Mouse (Mus musculus) lung, adult 2 months (tissue): ENCODE measurements around the gene Oaf.

Source experiments
- CTCF ChIP-seq: fragments of 200-500 bp; IDR thresholded peaks from 2 replicates; pipeline ENCODE4 v1.5.1; 2011; ENCODE audit warnings: mild to moderate bottlenecking, low read length, control low read depth; ENCODE audit not compliant: insufficient read depth
- POLR2A ChIP-seq: fragments of 200-500 bp; IDR thresholded peaks from 2 replicates; pipeline ENCODE4 v1.6.1; 2011; ENCODE audit warnings: low read depth, mild to moderate bottlenecking, control low read depth, low read length, borderline replicate concordance; ENCODE audit errors: extremely low read depth

DNA sequence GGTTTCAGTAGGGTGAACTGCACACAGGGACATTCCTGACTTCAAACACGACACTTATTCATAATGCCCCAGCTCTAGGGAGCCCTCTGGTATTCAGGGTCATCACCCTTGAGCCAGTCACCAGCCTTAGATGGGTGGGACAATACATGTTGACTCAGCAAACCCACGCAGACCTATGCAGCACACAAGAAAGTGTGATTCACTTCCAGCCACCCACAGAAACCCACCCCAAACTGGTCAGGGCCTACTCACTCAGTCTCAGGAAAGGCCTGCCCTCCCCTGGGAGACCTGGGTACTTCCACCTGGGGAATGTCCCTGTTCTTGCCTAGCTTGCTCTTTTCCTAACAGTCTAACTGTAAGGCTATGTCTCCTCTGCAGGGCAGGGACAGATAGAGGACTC lies 22.2 kb upstream of the Oaf start:
- TF ChIP-seq POLR2A: no peak
- no peak for TF ChIP-seq CTCF
